Mouse (Mus musculus): ENCODE measurements around the gene Camk2b.

DNA sequence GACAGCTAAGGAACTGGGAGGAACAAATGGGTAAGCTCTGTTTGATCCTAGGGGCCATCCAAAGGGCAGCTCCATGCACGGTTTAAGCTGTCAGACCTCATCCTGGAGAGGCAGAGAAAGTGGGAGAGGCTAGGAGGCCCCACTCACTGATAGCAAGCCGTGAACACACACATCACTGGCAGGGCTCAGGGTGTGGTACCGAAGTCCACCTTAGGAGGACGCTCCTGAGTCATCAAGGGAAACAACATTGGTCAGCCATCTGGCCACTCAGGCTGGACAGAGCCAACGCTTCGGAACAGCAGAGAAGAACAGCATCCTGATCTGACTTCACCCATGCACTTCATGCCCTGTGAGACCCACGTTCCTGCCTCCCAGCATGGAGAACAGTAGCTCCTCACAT, 87.1 kb downstream of the Camk2b start:
- no peak for TF ChIP-seq POLR2A (IDR thresholded peaks at IDR 0.05; ENCODE audit: low read depth, low read length)
- no peak for TF ChIP-seq CTCF (conservative IDR thresholded peaks at IDR 0.05; ENCODE audit: insufficient read depth, insufficient read length, low read depth, low read length)
